ENCODE assay signal across 19 mouse cellular contexts in genomic region chr1:36884536-36884935, GRCm38 (mm10). TPM values are rescaled to one million over a fixed set of nuclear protein-coding genes. Genes with fewer than 3 reads are reported as not detected.
A peak's percentile ranks its signal among the peaks of the same experiment; 100 is the strongest.
DNase-seq lines count a peak whose midpoint lies in the region; ATAC-seq and TF ChIP-seq lines count a peak whose summit lies in the region.
"Had no signal": no experiment of that assay in that cellular context is flagged by ENCODE, and none has a peak within 500 bp of the region (broad histone marks: within the 10 kb centered on the region; RNA-seq: fewer than 3 reads in every experiment).

No protein-coding gene starts in this region.

- peak; percentile 59; the same call in 1 of the 2 replicates for TF ChIP-seq EP300 in heart, adult 2 months (IDR thresholded peaks at IDR 0.05; ENCODE audit: insufficient read depth, low read depth, low read length)

- no peak overlapping the region for H3K4me2 ChIP-seq in kidney, embryonic 16.5 days (replicated peaks; ENCODE audit: low read depth, low read length)
- H3K4me2 ChIP-seq in midbrain, embryonic 13.5 days (replicated peaks) = no peak overlapping the region
- no peak overlapping the region for H3K4me2 ChIP-seq in forebrain, embryonic 12.5 days
- H3K4me2 ChIP-seq: embryonic facial prominence, embryonic 13.5 days; hindbrain, embryonic 13.5 days had no signal

- 25% methylated on average over 3 of the region's 3 CpGs for WGBS in heart, adult 2 months
- 74% methylated on average over 3 of the region's 3 CpGs for WGBS in kidney, embryonic 16.5 days
- 77% methylated on average over 3 of the region's 3 CpGs for WGBS in midbrain, embryonic 13.5 days
- 82% methylated on average over 3 of the region's 3 CpGs for WGBS in forebrain, embryonic 12.5 days

- H3K9me3 ChIP-seq in kidney, embryonic 16.5 days (ENCODE audit: low read length) = no peaks in the 10 kb centered on the region
- H3K9me3 ChIP-seq in midbrain, embryonic 13.5 days = no peaks in the 10 kb centered on the region
- no peaks in the 10 kb centered on the region for H3K9me3 ChIP-seq in forebrain, embryonic 12.5 days
- H3K9me3 ChIP-seq: embryonic facial prominence, embryonic 13.5 days; hindbrain, embryonic 13.5 days; megakaryocyte, embryonic 14.5 days had no signal

- H3K9ac ChIP-seq in heart, adult 2 months (ENCODE audit: low read depth, low read length) = no peak overlapping the region
- no peak overlapping the region for H3K9ac ChIP-seq in kidney, embryonic 16.5 days (replicated peaks; ENCODE audit: low read length)
- no peak overlapping the region for H3K9ac ChIP-seq in midbrain, embryonic 13.5 days (replicated peaks)
- H3K9ac ChIP-seq in forebrain, embryonic 12.5 days = no peak overlapping the region
- H3K9ac ChIP-seq: embryonic facial prominence, embryonic 13.5 days; hindbrain, embryonic 13.5 days; liver, postnatal 0 days had no signal

- H3K4me3 ChIP-seq in heart, adult 2 months = no peak overlapping the region
- no peak overlapping the region for H3K4me3 ChIP-seq in kidney, embryonic 16.5 days (ENCODE audit: low read length)
- H3K4me3 ChIP-seq in midbrain, embryonic 13.5 days (replicated peaks) = no peak overlapping the region
- H3K4me3 ChIP-seq in forebrain, embryonic 12.5 days (replicated peaks) = no peak overlapping the region
- H3K4me3 ChIP-seq: embryonic facial prominence, embryonic 13.5 days; hindbrain, embryonic 13.5 days had no signal

- H3K4me1 ChIP-seq in heart, adult 2 months (ENCODE audit: control insufficient read depth, insufficient read depth, low read length) = peaks cover 33% of the 10 kb centered on the region
- H3K4me1 ChIP-seq in kidney, embryonic 16.5 days (ENCODE audit: insufficient read depth, low read length) = peaks cover 26% of the 10 kb centered on the region
- peaks cover 11% of the 10 kb centered on the region for H3K4me1 ChIP-seq in midbrain, embryonic 13.5 days (replicated peaks)
- peaks cover 12% of the 10 kb centered on the region for H3K4me1 ChIP-seq in forebrain, embryonic 12.5 days

- H3K79me2 ChIP-seq in heart, adult 2 months (replicated peaks; ENCODE audit: control insufficient read depth, insufficient read depth, low read length) = peaks cover 1% of the 10 kb centered on the region

- no peak for ATAC-seq in kidney, embryonic 16.5 days (ENCODE audit: low FRiP score, low TSS enrichment)
- ATAC-seq in common myeloid progenitor, adult 5-6 weeks (replicated peaks; ENCODE audit: low read depth, poor library complexity, severe bottlenecking) = 0 out of 2 replicates have a peak, but pooled peaks have one; percentile 30
- peak; percentile 43; the same call in 1 of the 2 replicates for ATAC-seq in megakaryocyte, adult 5-6 weeks (ENCODE audit: poor library complexity, severe bottlenecking)
- ATAC-seq in midbrain, embryonic 13.5 days = no peak
- no peak for ATAC-seq in forebrain, embryonic 12.5 days (ENCODE audit: low FRiP score)
- ATAC-seq: liver, postnatal 0 days; midbrain, embryonic 16.5 days had no signal

- DNase-seq in heart, adult 2 months = peak in 1 of 2 experiments; percentile 41
- DNase-seq in heart, postnatal 4 days = no peak
- DNase-seq in kidney, postnatal 36 days = no peak
- DNase-seq: adrenal gland, postnatal 10 days; cerebellum, adult 11-12 months; kidney, adult 18-20 months; liver; liver, postnatal 0 days; right cerebral cortex, adult 18-20 months; spleen, adult 18-20 months had no signal

- H3K27ac ChIP-seq in heart, adult 2 months = peak overlapping the region; percentile 81
- H3K27ac ChIP-seq in kidney, embryonic 16.5 days (ENCODE audit: low read length) = peak overlapping the region; percentile 43; the same call in 1 of the 2 replicates
- H3K27ac ChIP-seq in midbrain, embryonic 13.5 days = no peak overlapping the region
- H3K27ac ChIP-seq in forebrain, embryonic 12.5 days = no peak overlapping the region
- H3K27ac ChIP-seq: embryonic facial prominence, embryonic 13.5 days; hindbrain, embryonic 13.5 days had no signal

- TF ChIP-seq CTCF in heart, adult 2 months (IDR thresholded peaks at IDR 0.05) = 0 out of 2 replicates have a peak, but pooled peaks have one; percentile 14

- TF ChIP-seq POLR2A in heart, adult 2 months (IDR thresholded peaks at IDR 0.05; ENCODE audit: insufficient read depth, low read depth, low read length) = 0 out of 2 replicates have a peak, but pooled peaks have one; percentile 25

- intact Hi-C loops in heart, adult 2 months (cut with DNase I) = loop anchor here (2.0 kb wide), 2 partner anchors 24 to 30 kb away; no protein-coding TSS in a partner anchor

- no peaks in the 10 kb centered on the region for H3K27me3 ChIP-seq in heart, adult 2 months (ENCODE audit: control insufficient read depth, insufficient read depth, low read length)
- no peaks in the 10 kb centered on the region for H3K27me3 ChIP-seq in kidney, embryonic 16.5 days (ENCODE audit: insufficient read depth, low read length)
- H3K27me3 ChIP-seq in midbrain, embryonic 13.5 days = no peaks in the 10 kb centered on the region
- H3K27me3 ChIP-seq in forebrain, embryonic 12.5 days = no peaks in the 10 kb centered on the region
- H3K27me3 ChIP-seq: embryonic facial prominence, embryonic 13.5 days; hindbrain, embryonic 13.5 days; megakaryocyte, embryonic 14.5 days had no signal

- peaks cover 51% of the 10 kb centered on the region for H3K36me3 ChIP-seq in heart, adult 2 months (ENCODE audit: control insufficient read depth, insufficient read depth, low read length)
- peaks cover 7% of the 10 kb centered on the region for H3K36me3 ChIP-seq in kidney, embryonic 16.5 days (ENCODE audit: insufficient read depth, low read length)
- H3K36me3 ChIP-seq in midbrain, embryonic 13.5 days = peaks cover 14% of the 10 kb centered on the region
- H3K36me3 ChIP-seq in forebrain, embryonic 12.5 days (replicated peaks) = peaks cover 15% of the 10 kb centered on the region; the same call in 1 of the 2 replicates

RNA-seq across cellular contexts. Expression of gene Tmem131, which starts 58.9 kb away (rescaled TPM):
- total RNA-seq in heart, adult 2 months (2021) = 10 to 100 TPM; 28.1 to 30.0 TPM
- polyA plus RNA-seq in heart, adult 2 months (2012; rRNA removed) = 13.0 and 17.0 TPM in 2 replicates
- 10 to 100 TPM; 37.3 to 40.6 TPM for total RNA-seq in heart, postnatal 4 days (2021)
- 9.6 and 11.5 TPM in 2 replicates for polyA plus RNA-seq in kidney, embryonic 16.5 days (2015; fragmentation: Nextera tagmentation; extraction: Ambion mirVana)
- total RNA-seq in common myeloid progenitor, adult 5-6 weeks (2017) = 18.6 and 28.1 TPM in 2 replicates
- 65.6 and 68.7 TPM in 2 replicates for total RNA-seq in megakaryocyte, adult 5-6 weeks (2015)
- total RNA-seq in megakaryocyte, adult 5-6 weeks (2017) = 20.3 and 32.8 TPM in 2 replicates
- 12.6 and 13.2 TPM in 2 replicates for polyA plus RNA-seq in midbrain, embryonic 13.5 days (2015; fragmentation: Nextera tagmentation; extraction: Ambion mirVana)
- polyA plus RNA-seq in forebrain, embryonic 12.5 days (2016; fragmentation: Nextera tagmentation; extraction: Ambion mirVana) = 19.6 and 20.4 TPM in 2 replicates

Comparison
In these comparisons a context has a peak if more than half of its experiments do, and no peak if none do; other contexts are left out.
1. H3K27ac ChIP-seq: peak in heart, adult 2 months (single experiment) and kidney, embryonic 16.5 days (single experiment); none in midbrain, embryonic 13.5 days (single experiment) and forebrain, embryonic 12.5 days (single experiment).
2. ATAC-seq: peak in common myeloid progenitor, adult 5-6 weeks (single experiment) and megakaryocyte, adult 5-6 weeks (single experiment); none in kidney, embryonic 16.5 days (single experiment), midbrain, embryonic 13.5 days (single experiment) and forebrain, embryonic 12.5 days (single experiment).